Mouse (Mus musculus) common myeloid progenitor, adult 5-6 weeks (primary cell): Measurements from ENCODE around the gene Trp53bp2. TPM values are rescaled to one million over a fixed set of nuclear protein-coding genes. Genes with fewer than 3 reads are reported as not detected.
A peak's percentile ranks its signal among the peaks of the same experiment; 100 is the strongest.

Source experiments
- ATAC-seq: replicated peaks from 2 replicates; pipeline ENCODE4 v1.8.0; 2016; ENCODE audit warnings: low read depth, mild to moderate bottlenecking, moderate TSS enrichment, inconsistent platforms; ENCODE audit not compliant: poor library complexity, severe bottlenecking
- total RNA-seq: library from RNA; stranded (forward); fragments of 200-1000, 187-1606 nt; gene quantifications from 2 replicates; pipeline ENCODE4 v1.2.3, GENCODE M21; 2017

The Trp53bp2 gene
- 8.6 and 9.6 TPM in 2 replicates for total RNA-seq

DNA sequence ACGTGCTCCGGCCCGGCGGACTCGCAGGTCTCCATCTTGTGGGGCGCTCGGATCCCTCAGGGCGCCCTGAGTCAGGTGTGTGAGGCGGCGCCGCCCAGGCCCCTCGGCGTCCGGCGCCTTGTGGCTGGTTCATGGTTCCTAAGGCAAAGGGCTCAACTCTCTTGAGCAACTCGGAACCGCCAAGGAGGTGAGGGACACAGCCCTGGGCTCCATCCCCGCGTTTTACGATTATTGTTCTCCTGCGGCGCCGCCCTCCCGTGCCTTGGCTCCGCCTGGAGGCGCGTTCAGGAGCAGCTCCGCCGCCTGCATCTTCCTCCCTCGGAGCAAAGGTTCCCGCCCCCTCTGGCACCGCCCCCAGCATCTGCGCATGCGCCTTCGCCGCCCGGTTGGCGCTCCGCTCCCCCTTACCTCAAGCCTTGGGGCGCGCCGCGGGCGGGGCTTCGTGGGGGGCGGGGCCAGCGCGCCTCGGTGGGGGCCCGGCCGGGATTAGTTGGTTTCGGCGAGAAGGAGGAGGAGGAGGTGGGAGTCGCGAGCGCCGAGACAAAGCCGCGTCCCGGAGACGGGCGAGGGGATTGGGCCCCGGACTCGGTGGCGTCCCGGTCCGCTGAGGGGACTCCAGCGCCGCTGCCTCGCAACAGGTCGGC, at the start of gene Trp53bp2:
Gene Trp53bp2, plus strand, starts transcription at position 489 of the 644 bp plus-strand sequence.
- peak; percentile 95 for ATAC-seq

DNA sequence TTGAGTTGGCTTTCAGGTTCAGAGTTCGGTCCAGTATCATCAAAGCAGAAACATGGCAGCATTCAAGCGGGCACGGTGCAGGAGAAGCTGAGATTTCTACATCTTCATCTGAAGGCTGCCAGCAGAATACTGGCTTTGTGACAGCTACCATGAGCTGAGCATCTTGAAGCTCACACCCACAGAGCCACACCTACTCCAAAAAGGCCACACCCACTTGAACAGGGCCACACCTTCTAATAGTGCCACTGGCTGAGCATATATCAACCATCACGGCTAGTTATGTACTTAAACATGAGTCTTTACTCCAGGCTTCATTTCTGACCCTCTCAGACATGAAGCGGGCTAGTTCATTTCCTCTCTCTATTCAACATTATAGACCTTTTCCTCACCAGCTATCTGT, 46.3 kb upstream of the Trp53bp2 start:
- peak; percentile 36 for ATAC-seq

DNA sequence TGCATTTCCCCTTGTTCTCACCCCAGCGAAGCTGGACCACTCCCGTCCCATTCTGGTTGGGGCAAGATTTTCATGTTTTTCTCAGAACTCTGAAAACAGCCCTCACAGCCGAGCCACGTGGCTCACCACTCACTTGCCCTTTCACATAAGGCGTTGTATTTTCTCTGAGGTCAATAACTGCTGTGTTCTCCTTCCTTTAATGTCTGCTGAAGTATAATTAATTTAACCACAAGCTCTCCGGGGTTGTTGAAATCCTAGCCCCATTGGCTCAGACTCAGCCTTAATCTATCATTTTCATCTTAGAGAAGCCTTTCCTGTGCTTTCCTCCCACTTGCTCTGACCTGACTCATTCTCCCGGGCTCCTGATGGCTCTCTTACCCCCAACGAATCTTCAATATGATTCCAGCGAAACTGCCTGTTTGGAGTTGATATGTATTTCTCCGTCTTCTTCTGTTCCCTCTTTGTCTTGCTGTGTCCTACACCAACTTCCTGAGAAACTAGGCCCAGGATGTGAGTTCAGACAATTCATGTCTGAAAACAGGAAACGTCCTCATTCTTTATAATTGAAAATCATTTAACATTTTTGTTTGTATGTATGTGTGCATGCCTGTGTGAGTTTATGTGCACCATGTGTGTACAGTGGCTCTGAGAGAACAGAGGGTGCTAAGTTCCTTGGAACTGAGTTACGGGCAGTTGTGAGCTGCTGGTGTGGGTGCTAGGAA, 45.1 kb upstream of the Trp53bp2 start:
- ATAC-seq = peak; percentile 70

DNA sequence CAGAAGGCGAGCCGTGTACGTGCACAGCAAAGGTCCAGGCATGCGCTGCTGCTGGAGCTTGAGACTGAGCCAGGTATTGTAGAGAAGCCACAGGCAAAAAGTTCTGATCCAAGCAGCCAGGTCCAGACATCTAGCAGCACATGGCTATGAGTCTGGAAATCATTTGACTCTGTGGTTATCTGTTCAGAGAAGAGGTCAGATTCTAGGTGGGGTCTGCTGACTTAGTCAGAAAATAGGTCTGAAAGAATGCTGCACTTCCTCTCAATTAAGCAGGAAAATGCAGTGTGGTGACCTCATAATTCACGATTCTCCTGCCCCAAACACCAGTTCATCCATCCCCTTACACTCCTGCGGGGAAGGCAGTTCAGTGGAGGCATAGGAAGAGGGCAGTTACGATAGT, 40.7 kb upstream of the Trp53bp2 start:
- ATAC-seq = no peak

DNA sequence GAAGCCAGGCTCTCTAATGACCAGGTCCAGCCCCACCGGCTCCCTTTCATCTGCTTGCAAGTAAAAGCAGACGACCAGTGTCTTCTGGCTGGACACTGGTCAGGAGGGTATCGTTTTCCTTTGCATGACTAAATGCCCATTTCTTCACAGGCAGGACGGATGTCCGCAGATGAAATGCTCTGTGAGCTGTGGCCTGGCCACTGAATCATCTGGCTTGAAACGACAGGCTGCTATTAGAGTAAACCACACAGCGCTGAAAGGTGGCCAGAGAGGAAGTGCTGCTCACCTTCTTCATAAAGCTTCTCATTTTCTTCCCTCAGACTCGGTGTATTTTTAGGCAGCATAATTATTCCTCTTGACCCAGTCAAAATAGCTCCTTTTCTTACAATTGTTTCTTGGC, 40.2 kb upstream of the Trp53bp2 start:
- ATAC-seq = peak; percentile 50

DNA sequence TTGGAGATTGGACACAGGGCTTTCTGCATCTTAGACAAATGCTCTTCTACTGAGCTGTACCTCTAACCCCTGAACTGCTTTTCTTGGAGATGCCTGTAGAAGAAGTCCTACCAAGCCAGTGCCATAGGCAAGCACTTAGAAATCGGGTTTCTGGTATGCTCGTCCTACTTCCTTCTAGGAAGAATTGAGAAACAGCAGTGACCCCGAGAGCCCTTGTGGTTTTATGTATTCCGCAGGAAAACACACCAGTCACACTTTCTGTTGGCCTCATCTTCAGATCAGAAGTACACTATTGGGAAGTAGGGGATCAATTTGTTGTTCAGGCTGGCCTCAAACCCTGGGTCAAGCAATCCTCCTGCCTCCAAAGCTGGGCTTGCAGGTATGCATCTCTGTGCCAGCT, 39.5 kb upstream of the Trp53bp2 start:
- peak; percentile 57 for ATAC-seq

DNA sequence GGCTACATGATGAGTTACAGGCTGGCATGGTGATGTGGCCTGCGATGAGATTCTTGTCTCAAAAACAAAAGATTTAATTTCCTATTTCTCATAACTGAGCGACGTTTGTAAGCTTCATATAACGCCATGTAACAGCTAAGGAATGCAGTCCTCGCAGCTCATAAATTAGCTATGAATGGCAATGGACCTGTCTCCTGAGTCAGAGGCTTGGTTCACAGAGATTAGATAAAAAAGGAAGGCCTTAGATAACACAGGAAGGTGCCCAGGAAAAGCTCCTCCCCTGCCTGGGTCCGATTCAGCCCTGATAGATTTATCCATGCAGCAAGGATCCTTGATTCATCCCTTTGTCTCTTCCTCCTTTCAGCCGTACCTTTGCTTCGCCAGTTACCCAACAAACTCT, 37.1 kb upstream of the Trp53bp2 start:
- ATAC-seq = no peak

DNA sequence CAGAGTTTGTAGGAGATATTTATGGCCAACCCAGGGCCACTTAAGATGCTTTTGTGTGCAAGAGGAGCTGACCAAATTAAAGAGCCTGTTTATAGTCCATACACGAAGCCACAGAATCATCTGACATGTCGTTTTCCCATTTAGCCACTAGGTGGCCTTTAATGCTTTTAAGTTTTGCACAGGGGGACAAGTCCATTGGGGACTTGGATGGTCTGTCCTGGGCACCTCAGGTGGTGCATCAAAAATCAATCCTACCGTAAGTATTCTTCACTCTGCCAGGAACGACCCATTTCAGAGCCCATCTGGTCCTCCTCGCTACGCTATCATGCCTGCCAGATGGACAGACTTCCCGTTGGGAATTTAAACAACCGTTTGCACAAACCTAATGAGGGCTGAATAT, 32.8 kb upstream of the Trp53bp2 start:
- peak; percentile 73 for ATAC-seq

DNA sequence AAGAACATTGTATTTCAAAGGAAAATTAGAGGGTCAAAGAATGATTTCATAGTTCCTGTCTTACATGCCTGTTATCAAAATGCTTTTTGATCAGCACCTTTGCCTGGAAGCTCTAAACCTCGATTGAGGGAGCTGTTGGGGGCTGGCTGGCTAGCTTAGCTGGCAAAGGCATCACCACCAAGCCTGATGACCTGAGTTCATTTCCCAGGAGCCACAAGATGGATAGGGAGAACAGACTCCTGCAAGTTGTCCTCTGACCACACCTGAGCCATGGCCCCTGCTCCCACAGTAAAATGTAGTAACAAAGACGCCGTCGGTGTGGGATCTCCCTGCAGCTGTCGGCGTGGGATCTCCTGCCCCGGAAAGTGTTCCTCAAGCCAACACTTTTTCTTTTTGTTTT, 32.1 kb upstream of the Trp53bp2 start:
- no peak for ATAC-seq

DNA sequence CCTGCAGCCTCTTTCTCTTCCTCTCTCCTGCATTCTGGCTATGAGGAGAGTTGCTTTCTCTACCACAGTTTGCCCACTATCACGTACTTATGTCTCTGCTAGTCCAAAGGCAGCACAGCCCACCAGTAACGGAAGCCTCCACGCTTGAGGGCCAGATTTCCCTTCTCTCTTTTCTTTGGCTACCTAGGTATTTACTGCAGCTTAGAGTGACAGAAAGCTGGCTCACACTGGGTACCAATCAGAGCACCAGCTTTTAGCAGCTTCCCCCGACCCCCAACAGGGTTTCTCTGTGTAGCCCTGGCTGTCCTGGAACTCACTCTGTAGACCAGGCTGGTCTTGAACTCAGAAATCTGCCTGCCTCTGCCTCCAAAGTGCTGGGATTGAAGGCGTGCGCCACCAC, 31.5 kb upstream of the Trp53bp2 start:
- no peak for ATAC-seq

DNA sequence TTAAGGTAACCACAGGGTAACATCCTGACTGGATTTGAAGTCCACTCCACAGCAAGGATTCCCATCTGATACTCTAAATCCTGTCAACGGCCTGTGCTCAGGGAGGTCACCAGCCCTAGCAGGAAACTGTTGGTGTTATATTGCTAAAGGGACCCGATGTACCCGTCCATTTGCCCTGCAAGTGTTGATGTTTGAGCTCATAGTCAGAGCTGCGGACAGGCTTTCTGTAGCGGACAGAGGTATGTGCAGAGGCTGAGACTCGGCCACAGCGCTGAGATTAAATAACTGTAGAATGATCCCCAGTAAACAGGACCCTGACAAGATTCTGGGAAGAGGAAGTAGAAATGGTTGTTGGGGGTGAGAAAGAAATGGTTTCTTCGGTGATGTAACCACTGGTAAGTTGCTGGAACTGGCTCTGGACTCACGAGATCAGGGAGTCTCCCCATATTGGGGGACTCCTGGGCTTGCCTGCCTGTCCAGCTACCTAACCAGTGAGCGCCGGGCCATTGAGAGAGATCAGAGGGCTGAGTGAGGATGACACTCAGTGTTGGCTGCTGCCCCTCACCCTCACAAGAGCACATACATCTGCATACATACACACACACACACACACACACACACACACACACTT, 30.7 kb upstream of the Trp53bp2 start:
- ATAC-seq = no peak

DNA sequence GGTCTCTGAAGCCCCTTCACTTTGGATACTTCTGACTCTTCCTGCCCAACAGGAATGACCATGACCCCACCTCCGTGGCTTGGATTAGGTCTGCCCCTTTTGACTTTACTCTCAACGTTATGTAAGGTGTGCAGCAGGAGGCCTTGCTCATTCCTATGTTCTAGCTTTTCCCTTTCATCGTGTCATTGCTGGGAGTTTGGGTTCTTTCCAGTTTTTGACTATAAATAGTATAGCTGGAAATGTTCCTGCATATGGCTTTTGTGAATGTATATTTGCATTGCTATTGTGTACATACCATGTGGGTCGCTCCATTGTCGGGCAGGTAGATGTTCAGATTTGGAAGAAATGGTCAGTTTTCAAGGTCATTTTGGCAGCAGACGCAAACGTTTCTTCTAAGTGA, 30.1 kb upstream of the Trp53bp2 start:
- no peak for ATAC-seq

DNA sequence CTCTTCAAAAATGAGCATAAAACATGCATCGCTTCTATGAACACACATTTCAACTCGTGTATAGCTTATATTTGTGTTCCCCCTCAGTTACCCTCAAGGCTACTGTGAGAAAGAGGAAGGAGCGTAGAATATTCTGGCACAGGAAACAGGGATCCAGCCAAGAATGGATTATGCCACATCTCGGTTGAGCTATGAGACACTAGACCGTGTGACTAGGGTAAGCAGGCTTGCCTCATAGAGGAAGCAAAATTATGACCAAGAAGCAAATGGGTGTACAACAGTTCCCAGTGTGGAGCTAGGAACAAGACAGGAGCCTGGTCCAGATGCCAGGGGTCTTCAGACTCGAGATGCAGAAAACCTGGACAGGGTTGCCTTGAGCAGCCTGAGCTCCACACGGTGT, 28.3 kb upstream of the Trp53bp2 start:
- ATAC-seq = peak; percentile 72

DNA sequence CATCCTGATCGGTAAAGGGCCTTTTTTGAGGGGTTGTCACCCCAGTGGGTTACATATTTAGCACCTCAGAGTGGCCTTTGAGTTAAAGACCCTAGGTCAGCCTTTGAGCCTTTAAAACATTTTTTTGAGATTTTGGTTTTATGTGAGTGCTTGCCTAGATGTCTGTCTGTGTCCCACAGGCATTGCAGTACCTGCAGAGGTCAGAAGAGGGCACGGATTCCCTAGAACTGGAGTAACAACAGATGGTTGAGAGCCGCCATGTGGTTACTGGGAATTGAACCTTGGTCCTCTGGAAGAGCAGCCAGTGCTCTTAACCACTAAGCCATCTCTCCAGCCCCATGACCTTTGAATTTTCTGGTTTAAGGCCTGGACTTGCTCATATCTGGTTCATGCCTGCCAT, 27.6 kb upstream of the Trp53bp2 start:
- ATAC-seq = no peak

DNA sequence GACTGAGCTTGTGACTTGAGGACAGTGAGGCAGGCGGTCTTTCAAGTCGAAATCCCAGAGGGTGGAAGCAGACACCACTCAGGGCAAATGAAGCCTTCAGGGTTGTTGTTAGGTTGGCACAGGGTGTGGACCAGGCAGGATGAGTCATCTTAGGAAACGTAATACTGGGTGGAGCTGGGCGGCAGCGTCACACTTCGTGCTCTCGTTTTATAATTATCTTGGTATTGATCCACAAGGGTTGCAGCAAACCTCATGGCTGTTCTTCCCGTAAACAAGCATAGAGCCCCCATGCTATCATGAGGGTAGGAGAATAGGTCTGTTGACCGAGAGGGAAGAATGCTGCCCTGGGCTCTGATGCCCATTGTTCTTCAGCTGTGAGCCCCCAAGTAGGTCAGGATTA, 25.9 kb upstream of the Trp53bp2 start:
- no peak for ATAC-seq

DNA sequence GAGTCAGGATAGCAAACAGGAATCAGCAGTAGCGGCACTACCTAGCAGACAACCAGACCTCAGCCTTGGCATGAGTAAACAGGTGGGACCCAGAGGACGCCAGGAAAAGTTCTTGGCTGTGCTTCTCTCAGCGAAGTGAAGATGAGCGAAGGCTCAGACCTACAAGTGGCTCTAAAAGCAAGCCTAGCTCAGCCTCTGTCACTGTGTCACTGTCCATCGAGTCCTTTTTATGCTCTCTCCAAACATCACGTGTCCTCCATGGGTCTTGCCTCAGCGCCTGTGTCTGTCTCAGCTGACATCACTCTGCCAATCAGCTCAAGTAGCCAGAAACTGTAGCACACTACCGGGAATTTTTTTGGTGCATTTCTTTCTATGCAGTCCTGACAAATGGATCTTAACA, 22.5 kb upstream of the Trp53bp2 start:
- ATAC-seq = no peak

DNA sequence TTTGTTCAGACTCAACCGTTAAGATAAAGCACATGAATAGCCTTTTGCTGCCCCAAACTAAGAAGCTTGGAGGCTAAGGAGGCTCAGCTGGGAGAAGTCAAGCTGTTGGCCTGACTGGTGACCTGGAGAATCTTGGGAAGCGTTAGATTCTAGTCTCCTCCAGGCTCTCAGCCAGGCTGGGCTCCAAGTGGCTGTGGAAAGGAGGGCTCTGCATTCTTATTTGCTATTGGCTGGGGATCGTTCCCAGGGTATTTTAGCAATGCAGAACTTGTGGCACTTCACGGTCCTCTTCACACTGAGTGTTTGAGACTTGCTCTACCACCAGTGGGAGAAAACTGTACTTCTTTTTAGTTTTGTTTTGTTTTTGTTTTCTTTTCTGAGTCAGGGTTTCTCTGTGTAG, 20.2 kb upstream of the Trp53bp2 start:
- no peak for ATAC-seq

DNA sequence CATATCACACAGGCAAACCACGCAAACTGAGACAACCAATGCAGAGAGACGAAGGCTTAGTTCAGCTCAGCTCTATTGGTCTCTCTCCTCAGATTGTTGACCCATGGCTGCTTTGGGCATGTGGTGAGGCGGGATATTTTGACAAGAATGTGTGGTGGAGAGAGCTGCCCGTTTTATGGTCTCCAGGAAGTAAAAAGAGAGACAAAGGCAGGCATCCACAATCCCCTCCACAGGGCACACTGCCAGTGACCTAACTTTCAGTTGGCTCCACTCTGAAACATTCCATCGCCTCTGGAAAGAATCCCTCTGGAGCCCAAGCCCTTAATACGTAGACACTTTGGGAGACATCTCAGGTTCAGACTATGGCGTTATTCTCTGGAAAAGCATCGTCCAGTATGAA, 10.8 kb upstream of the Trp53bp2 start:
- no peak for ATAC-seq

DNA sequence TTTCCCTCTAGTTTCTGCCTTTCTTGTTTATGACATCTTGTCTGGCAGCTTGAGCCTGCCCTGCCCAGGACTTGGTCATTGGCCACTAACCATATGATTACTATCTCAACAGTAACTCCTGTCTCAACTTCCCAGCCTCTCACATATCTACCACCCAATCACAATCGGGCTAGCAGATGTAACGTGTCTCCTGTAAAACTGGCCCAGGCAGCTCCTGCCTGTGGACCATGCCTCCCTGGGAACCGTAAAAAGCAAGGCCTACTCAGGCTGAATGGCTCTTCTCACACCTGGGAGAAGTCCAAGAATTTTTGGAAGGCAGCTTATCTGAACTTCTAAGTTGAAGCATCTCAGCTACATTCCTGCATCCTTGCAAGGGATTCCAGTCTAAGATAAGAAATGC, 10.2 kb upstream of the Trp53bp2 start:
- ATAC-seq = no peak

DNA sequence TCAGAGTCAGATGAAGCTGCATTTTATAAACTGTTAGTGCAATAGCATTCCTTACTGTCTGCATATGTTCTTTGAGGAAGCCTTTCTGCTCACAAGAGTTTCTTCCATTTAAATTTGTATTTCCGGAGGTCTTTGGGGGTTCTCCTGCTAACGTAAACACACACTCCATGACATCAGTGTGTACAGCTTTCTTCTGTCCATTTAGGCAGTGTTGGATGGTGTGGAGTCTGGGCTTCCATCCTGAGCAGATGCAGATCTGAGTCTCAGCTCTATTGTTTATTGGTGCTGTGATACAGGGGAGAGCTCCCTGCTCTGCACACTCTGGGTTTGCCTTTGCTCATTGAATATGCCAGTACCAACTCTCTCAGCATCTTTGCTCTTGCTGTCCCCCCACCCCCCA, 9.8 kb upstream of the Trp53bp2 start:
- ATAC-seq = no peak

DNA sequence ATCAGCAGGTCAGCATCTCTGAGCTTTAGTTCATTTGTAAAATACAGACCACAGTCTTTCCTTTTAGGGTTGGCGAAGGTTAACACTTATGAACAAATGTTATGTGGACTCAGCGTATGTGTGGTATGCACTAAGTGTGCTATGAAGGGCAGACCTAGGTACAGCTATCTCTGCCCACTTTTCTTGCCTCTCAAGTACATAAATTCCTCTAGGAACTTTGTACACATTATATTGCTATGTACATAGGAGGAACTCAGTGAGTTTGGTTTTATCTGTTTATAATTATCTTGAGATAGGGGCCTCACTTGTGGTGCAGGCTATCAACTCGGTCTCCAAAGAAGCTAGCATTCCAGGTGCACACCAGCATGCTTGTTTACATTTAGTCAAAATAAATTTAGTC, 9.1 kb upstream of the Trp53bp2 start:
- no peak for ATAC-seq

DNA sequence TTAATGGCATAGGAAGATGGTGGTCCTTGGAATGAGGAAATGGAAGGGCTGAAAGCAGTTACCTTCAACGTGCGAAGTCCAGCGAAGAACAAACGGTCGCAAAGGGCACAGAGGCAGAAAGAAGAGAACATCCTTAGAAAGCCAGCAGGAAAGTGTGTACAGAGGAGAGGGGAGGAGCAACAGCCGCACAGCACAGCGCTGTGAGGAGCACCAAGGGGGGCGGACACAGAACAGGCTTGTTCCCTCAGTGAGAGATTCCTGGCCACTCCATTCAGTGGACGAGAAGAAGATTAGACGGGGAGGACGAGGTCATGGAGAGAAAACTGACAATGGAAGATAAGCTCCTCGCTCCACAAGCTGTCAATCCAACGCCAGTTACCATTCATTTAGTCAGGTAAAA, 5.9 kb upstream of the Trp53bp2 start:
- no peak for ATAC-seq
